Mouse (Mus musculus): Measurements from ENCODE around the gene Memo1.
A peak's percentile ranks its signal among the peaks of the same experiment; 100 is the strongest.

Gene Memo1

DNA sequence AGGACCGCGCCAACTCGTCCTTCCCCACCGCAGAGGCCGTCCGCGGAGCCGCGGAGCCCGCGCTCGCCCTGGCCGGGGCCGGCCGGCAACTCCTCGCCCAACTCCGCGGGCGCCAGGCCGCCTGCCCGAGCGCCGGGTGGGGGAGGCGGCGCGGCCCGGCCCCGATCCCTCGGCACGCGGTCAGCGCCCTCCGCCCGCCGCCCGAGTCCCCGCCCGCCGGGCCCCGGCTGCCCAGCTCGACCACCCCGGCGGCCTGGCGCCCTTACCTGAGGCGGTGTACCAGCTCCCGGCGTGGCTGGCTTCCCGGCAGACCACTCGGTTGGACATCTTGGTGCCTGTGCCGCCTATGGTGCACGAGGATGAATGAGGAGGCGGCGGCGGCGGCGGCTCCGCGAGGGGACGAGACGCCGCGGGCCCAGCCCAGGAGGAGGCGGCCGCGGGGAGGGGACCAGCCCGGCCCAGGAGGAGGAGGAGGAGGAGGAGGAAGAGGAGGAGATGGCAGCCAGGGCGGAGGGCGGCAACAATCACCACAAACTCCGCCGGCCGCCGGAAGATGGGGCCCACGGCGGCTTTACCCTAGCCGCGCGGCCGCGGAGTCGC lies 795 bp downstream of the Memo1 start:
- DNase-seq (ENCODE audit: low spot score): peak; percentile 88

DNA sequence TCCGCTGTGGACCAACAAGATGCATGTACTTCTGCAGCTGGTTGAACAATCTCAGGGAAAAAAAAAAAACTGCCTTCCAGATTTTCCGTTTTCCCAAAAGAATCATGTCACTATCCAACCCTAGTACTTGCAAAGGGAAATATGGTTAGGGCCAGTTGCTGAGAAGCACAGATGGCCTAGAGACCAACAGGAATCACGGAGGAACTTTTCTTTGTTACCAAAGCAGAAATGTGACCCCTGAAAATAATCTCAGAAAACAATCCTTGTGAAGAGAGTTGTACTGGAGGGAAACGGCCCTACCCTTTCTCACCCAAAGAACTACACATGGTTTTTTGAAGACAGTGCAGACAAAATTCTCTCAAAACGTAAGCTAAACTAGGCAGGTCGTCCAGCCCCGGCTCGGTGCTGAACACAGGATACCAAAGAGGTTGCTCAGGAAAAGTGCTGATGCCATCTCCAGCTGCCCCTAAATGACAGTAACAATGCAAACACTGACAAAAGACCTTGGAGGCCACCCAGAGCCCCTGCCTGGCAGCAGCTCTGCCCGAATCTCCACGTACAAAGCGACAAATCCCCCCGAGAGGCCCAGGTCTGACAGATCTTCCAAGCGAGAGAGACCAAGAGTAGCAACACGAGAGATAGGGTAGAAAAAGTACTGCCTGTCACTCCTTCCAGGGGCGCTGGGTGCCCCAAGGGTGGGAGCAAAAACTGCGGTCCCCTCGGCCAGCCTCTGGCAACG lies 1.5 kb downstream of the Memo1 start:
- no peak for DNase-seq (ENCODE audit: low spot score)

DNA sequence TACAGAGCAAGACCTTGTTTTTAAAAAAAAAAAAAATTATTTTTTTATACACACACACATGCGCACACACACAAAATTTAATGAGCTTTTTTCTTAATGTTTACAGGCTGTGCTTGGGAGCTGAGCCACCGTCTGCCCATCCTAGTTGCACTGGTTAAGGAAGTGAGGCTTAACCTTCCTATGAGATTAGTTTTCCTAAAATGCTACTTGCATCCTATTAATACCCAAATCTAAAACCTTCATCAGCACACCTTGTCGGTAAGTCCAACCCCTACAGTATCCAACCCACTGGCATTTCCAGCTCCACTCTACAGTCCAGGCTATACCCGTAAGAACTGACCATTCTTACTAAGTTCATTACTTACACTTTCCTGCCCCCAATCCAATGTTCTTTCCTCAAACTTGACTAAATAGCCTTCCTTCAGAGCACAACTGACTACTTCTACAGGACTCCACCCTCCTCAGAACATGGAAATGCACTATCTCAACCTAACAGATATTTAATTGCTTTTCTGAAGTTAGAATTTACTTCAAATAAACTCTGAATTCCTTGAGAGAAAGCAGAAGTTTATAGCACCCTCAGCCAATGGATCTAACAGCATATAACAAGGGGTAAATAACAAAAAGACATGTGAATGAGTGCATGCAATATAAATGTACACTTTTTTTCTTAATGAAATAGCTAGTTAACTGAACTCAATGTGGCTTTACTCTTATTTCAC lies 3.5 kb downstream of the Memo1 start:
- no peak for DNase-seq (ENCODE audit: low spot score)

DNA sequence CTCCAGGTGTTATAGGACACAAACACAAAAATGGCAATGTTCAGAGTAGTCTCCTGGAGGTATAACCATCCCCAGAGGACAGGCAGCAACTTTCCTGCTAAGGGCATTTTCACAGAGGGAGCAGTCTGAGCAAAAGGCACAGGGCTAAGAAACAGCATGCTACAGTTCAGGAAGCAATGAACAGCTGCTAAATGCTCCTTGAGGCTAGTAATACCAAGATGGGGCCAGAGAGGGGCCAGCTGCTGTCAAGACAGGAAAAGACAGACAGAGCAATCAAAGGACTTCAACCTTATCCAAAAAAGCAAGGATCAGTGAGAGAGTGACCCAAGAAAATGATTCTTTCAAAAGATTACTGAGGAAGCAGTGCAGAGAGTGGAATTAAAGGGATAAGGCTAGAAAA lies 4.5 kb downstream of the Memo1 start:
- no peak for DNase-seq (ENCODE audit: low spot score)

DNA sequence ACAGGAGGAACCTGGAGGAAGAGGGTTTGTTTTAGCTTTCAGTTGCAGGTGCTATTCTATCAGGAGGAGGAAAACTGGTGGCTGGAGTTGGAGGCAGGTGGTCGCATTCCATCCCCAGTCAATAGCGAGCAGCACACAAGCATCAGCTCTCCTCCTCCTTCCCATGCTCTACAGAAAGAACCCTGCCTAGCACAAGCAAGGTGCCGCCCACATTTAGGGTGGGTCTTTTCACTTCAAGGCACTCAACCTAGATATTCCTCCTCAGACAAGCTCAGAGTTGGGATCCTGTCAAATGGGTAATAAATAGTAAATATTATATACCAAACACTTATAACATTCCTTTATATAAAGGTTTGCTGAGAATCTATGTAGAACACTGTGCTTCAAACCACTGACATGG lies 5.1 kb downstream of the Memo1 start:
- DNase-seq (ENCODE audit: low spot score): no peak

DNA sequence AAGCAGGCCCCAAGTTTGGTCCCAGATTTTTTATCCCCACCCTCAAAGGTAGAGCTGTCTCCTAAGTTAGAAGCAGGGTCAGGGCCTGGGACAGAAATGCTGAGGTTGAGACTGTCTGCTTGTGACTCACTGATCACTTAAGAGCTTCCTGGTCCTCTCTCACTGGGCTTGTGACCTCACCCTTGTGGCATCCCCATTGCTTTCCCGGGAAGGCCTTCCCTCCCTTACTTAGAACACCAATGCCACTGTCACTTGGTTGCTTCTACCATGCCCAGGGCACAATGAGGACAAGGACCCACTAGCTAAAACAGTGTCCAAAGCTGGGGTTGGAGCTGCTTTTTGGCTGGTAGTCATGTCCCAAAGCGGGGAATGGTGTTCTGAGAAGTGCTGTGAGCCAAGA lies 6.7 kb downstream of the Memo1 start:
- no peak for DNase-seq (ENCODE audit: low spot score)

DNA sequence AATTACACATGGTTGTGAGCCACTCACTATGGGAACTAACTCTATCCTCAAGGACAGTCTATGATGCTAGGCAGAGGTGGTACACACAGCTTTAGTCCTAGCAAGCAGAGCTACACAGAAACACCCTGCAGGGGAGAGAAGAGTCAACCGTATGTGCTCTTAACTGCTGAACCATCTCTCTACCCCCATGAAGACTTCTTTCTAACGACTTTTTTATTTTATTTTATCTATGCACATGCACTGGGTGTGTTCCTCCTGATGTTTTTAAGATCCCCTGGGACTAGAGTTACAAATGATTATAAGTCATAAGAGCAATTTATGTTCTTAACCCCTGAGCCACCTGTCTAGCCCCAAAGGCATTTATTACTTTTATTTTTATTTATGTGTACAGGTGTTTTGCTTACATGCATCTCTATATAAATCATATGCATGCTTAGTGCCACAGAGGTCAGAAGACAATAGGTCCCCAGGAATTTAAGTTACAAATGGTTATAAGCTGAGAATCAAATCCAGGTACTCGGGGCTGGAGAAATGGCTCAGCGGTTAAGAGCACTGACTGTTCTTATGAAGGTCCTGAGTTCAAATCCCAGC lies 9.1 kb downstream of the Memo1 start:
- no peak for DNase-seq (ENCODE audit: low spot score)

DNA sequence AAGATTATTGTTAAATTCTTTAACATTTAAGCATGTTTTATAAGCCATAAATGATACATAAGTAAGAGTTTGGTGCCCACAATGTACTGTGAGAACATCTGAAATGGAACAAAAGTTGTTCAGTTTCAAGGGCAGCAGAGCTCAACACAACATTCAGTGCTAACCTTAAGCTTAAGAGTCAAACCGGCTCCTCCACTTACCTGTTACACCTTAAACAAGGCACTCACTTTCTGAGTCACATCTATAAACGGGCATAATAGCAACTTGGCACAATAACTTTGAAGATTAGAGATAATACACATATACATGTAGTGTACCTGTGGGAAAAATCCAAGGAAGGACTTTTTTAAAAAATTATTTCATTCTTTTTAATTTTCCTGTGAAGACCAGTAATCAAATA lies 9.6 kb downstream of the Memo1 start:
- no peak for DNase-seq (ENCODE audit: low spot score)

DNA sequence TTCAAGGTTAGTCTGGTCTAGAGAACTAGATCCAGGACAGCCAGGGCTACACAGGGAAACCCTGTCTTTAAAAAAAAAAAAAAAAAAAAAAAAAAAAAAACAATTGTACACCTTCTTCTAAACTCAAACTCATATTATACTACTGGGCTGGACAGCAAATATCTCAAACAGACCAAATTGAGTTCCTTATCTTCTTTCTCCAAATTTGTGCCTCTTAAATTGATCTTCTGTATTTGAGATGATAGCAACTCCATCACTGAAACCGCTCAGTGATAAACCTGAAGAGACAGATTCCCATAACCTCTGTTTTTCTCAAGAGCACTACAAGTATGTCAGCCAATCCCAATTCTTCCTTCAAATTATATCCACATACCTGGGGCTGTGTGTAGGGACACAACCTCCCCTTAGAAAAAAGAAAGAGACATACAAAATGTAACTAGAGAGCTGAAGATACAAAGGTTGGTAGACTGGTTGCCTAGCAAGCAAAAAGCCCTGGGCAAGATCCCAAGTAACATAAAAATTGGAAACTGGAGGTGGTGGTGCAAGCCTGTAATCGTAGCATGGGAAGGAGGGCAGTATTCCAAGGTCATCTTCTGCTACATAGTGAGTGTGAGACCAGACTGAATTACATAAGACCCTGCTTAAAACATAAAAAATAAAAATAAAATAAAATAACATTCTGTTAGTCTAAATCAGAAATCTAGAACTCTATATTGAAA lies 10.8 kb downstream of the Memo1 start:
- no peak for DNase-seq (ENCODE audit: low spot score)

DNA sequence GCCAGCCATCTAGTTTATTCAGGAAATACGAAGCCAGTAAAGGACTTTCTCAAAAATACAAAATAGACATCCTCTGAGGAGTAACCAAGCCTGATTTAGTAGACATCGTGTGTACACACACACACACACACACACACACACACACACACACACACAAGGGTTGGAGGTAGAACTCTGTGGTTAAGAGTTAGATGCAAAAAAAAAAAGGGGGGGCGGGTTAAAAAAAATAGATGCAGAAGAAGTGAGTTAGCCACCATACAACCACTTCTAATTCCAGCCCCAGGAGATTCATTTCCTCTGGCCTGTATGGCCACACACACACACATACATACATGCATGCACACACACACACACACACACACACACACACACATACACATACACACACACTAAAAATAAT lies 13.3 kb downstream of the Memo1 start:
- DNase-seq (ENCODE audit: low spot score): no peak

DNA sequence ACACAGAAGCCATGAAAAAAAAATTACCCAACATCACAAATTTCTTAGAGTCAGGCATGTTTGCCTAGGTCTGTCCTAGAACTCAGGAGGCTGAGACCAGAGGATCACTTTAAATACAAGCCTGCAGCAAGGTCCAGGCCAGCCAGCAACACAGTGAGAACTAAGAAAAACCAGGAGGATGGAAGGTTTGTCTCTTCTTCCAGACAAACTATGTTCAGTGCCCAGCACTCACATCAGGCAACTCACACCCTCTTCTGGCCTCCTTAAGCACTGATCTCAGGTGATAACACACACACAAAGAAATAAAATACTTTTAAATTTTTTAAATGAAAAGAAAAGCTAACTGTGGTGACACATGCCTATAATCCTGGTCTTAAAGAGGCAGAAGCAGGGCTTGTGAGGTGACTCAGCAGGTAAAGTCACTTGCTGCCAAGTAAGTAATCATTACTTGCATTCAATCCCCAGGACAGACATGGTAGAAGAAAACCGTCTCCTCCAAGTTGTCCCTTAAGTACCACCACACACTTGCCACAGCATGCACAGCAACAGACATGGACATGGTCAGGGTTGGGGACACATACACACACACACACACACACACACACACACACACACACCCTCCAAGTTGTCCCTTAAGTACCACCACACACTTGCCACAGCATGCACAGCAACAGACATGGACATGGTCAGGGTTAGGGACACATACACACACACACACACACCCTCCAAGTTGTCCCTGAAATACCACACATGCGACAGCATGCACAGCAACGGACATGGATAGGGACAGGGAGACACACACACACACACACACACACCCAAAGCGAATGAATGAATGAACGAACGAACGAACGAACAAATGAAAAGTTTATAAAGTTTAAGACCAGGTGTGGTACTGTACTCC lies 16.1 kb downstream of the Memo1 start:
- DNase-seq (ENCODE audit: low spot score): no peak

DNA sequence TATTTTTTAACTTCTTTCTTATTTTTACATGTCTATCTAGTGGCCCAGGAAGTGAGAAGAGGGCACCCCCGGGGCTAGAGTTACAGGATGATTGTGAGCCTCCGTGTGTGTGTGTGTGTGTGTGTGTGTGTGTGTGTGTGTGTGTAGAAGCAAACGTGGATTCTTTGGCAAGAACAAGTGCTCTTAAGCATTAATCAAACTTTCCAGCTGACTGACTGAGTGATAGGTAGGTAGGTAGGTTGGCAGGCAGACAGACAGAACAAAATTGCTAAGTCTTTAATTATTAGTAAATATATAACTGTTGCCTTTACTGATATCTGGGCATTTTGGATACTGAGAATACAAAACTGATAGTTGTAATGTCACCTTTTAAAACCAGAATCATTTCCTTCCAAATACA lies 20.9 kb downstream of the Memo1 start:
- no peak for DNase-seq (ENCODE audit: low spot score)

DNA sequence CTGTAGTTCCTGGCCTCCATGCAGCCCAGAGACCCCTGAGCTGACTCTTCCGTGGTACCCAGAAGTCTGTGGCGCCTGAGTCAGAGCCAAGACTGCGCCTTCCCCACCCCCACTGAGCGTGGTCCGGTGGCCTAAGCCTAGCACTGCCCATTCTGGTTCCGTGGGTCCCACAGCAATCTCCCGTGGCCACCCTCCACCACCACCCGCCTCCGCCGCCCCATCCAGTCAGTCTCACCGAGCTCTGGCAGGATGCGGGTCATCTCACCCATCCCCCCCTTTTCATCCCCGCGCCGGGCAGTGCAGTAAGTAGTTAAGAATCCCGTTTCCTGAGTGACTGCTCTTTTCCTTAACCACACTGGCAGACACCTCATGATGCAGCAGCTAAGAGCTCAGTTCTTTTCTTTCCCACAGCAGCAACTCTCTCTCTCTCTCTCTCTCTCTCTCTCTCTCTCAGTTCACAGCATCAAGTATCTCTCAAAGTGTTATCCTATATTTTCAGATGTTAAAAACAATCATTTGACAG lies 22.6 kb downstream of the Memo1 start:
- DNase-seq (ENCODE audit: low spot score): no peak

DNA sequence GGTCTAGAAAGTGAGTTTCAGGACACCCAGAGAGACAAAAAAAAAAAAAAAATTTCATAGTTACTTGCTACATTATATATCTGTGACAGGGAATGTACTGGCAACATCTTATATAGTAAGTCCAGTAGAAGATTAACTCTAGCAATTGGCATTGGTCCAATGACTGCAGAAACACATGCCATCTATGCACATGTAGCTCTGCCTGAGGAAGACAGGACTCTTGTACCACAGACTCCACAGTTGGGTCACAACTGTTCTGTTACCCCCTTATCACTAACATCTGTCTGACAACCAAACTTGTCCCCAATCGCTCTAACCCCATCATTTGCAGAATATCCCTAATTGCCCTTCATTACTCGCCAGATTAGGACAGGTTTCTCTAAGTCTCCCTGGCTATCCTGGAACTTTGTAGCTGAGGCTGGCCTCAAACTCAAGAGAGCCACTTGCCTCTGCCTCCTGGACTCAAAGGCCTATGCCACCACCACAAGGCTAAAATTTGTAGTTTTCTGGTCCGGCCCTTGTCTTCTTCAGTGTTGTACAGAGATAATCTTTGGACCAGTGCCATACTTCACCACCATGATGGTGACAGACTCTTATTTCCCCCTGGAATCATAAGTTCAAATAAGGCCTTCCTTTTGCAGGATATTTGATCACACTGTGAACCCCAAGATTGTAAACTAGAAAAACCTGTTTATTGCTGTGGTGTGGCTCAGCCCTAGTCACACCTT lies 23.6 kb downstream of the Memo1 start:
- no peak for DNase-seq (ENCODE audit: low spot score)

DNA sequence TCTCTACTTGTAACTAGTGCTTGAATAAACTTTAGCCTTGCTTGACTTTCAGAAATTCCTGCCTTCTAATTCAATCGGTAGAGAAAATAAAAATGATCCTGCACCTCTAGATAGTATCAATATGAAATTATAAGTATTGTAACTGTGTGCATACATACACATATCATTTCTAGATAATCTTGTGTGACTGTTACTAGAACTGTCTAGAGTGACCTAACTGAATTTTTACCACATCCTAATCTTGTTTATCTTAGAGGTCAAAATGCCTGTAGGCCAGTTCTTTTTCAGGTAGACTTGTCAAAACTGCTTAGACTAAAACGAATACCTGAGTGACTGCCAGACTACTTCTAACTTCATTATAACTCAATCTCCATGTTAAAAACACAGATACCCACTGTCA lies 25.1 kb downstream of the Memo1 start:
- DNase-seq (ENCODE audit: low spot score): no peak

DNA sequence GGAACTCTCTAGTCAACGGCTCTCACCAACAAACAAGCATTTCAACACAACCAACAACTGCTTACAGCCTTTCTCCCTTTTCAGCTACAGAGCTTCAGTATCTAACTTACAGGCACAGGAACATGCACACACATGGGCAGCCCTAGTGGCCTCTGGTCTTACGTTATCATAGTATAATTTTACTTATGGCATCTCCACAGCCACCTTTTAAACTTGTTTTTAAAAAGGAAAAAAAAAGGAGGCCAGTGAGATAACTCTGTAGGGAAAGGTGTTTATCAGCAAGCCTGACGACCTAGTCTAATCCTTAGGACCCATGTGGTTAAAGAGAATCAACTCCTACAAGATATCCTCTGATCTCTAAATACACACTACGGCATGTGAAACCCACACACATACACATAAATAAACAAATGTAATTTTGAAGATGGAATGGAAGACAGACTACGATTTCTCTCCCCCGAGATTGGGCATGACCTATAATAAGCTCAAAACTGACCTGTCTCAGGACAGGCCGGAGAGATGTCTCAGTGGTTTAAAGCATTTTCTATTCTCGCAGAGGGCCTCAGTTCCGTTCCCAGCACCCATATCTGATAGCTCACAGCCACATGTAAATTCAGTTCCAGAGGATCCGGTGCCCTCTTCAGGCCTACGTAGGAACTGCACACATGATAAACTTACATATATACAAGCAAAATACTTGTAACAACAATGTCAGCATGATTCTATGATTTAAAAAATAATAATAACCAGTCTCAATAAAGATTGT lies 27.7 kb downstream of the Memo1 start:
- no peak for DNase-seq (ENCODE audit: low spot score)

DNA sequence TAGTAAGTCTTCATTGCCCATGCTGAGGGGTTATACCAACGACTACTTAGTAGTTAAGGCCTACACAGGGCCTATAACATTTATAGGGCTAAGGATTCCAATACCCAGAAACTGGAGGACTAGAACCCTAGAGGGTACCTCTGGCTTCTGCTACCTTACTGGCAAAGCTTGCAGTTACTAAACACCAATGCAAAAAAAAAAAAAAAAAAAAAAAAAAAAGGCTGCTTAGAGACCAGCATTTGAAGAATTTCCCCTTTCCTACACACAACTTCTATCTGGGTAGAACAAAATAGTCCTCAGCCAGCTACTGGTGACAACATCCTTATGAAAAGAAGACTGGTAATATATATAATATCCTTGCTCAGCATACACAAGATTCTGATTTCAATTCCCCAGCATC lies 29.7 kb downstream of the Memo1 start:
- no peak for DNase-seq (ENCODE audit: low spot score)

DNA sequence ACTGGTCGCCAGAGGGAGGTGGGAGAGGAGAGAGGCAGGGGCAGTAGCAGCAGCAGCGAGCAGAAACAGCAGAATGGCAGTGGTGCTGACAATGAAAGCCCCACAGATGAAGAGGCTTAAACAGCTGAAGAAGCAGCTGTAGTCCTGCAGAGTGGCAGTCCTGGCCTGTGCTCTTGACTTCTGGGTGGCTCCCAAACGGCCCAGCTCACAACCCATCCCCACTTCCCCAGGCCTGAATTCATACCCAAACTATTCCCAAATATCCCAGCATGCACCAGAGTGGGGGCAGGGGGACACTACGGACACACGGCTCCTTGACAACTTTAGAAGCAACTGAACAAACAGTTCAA lies 30.2 kb downstream of the Memo1 start:
- no peak for DNase-seq (ENCODE audit: low spot score)

DNA sequence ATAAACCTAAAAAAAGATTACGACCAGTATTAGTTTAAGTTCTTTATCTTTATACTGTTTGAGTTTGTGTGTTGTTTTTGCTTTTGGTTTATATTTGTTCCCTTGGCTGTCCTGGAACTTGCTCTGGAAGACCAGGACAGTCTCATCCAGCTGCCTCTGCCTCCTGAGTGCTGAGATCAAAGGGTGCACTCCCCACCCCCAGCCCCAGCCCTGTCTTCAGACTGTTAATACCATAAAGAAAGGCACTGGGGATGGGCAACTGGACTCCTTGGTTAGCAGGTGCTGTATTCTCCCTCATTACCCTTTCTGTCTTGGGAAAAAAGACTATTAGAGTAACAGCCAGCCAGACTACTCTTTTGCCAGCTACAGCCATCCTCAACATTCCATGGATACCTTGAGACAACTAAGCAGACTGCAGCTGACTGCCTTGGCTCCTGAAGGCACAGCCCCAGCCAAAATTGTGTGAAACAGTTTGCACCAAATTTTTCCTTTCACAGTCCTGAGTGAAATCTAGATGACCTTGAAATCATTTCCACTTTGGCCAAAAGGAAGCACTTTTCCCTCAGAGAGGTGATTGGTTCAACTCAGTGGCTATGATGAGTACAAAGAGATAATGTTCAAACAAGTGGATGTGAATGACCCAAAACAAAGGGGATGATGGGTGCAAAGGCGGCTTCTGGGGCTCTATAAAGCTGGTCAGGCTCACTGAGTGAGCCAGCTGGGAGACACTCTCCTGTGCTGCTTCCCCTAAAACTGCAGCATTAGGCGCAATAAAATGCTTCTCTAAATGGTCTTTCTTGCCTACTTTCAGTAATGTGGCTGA lies 30.8 kb downstream of the Memo1 start:
- DNase-seq (ENCODE audit: low spot score): no peak
